Mouse (Mus musculus) T-helper 17 cell (primary cell): ENCODE data around the gene Ceacam1.

ENCODE experiments used
- in situ Hi-C, 2 experiments: fragments of 300-600 bp; cut with MboI, MseI; formaldehyde crosslinking; loops; 1 replicate in 1 of 2; 2 replicates in 1 of 2; pipeline ENCODE4 v1.15.1; 2025; ENCODE audit warnings: high pct_unique_total_duplicates in 2 of 2

The Ceacam1 gene

DNA sequence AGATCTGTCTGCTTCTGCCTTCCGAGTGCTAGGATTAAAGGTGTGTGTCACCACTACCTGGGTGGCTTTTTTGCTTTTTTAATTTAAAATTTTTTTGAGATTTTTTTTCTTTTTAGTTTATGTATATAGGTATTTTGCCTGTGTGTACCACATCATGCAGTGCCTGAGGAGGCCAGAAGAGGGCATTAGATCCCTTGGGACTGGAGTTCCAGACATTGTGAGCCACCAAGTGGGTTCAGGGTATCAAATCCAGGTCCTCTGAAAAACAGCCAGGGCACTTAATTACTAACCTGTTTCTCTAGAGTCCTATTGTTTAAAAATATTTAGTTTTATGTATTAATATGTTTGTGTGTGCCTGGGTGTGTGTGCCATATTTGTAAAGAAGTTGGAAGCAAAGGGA is 59.8 kb downstream of the Ceacam1 start:
- in situ Hi-C loops = no loop called here

DNA sequence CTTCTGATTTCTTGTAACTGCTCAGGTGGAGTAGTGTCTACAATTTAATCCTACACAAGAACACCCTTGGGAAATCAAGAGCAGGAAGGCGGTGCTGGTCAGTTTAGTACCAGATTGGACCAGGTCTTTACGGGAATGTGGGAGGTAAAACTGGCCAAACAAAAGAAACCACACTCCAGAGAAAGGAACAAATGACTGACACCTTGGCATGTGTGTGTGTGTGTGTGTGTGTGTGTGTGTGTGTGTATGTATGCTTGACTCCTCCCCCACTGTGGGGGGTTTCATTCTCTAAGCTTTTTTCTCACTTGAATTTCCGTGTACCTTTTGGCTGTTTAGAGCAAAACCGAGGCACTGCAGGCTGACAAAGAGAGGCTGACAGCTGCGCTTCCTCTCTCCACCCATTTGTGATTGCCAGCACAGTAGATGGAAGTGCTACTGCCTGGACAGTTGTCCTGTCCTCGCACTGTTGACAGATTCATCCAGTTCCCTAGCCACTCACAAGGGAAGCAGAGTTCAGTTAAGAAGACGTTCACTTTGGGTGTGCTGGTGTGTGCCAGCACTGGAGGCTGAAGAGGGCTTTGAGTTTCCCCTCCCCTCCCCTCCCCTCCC is 64.5 kb downstream of the Ceacam1 start, which contains the start of gene Cxcl17:
Gene Cxcl17, minus strand, starts transcription at position 54 of the 609 bp plus-strand sequence.
- in situ Hi-C loops = no loop called here

DNA sequence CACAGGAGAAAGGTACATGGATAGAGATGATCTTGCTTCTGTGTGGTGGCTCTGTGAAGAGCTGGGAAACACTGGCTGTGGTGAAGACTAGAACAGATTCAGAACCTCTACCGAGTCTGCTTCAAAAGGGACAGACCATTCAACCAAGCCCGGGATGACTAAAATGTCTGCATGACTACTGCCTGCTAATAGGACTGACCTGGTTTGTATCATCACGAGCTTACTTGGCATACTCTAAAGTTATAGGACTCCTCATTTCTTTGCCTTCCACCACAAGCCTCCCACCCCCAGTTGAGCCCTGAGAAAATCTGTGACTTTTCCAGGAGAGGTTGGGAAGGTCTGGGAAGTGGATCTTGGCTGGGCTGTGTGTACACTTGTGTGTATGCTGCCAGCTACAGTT is 65.5 kb downstream of the Ceacam1 start:
- in situ Hi-C loops = no loop called here
